Mouse (Mus musculus) hindbrain, postnatal 0 days (tissue): ENCODE results near the gene Cbx2. TPM values are rescaled to one million over a fixed set of nuclear protein-coding genes. Genes with fewer than 3 reads are reported as not detected.

Experiments used
- ATAC-seq: fragments of 200-750 bp; cut with Nextera tagmentation; 2 replicates; pipeline ENCODE4 v1.8.0; 2017; ENCODE audit warnings: mild to moderate bottlenecking, moderate TSS enrichment, moderate library complexity
- DNase-seq: peaks from one replicate; pipeline ENCODE4 v3.0.0-alpha.2; 2015; ENCODE audit warnings: low spot score
- H3K27ac ChIP-seq: fragments of 300-500 bp; sonication (generic); 2 replicates; pipeline ENCODE4 v1.5.1; 2014; ENCODE audit warnings: mild to moderate bottlenecking
- H3K27me3 ChIP-seq: fragments of 300-500 bp; sonication (generic); 2 replicates; pipeline ENCODE4 v1.6.1; 2014; ENCODE audit warnings: low read length, mixed read lengths; ENCODE audit not compliant: insufficient read depth
- H3K36me3 ChIP-seq: fragments of 300-500 bp; sonication (generic); 2 replicates; pipeline ENCODE4 v1.6.1; 2014; ENCODE audit warnings: low read length, mixed read lengths; ENCODE audit not compliant: insufficient read depth
- H3K4me1 ChIP-seq: fragments of 300-500 bp; sonication (generic); 2 replicates; pipeline ENCODE4 v1.6.1; 2014; ENCODE audit warnings: antibody characterized with exemption, low read length, mixed read lengths; ENCODE audit not compliant: insufficient read depth
- H3K4me2 ChIP-seq: fragments of 300-500 bp; sonication (generic); 2 replicates; pipeline ENCODE4 v1.6.1; 2014; ENCODE audit warnings: low read depth, mild to moderate bottlenecking, low read length, moderate library complexity, mixed read lengths
- H3K4me3 ChIP-seq: fragments of 300-500 bp; sonication (generic); 2 replicates; pipeline ENCODE4 v1.5.1; 2014; ENCODE audit warnings: low read length
- H3K9ac ChIP-seq: fragments of 300-500 bp; sonication (generic); replicated peaks from 2 replicates; pipeline ENCODE4 v1.6.1; 2014; ENCODE audit warnings: mild to moderate bottlenecking, low read length, moderate library complexity, mixed read lengths
- H3K9me3 ChIP-seq: fragments of 300-500 bp; sonication (generic); 2 replicates; pipeline ENCODE4 v1.6.1; 2016; ENCODE audit warnings: low read length, mixed read lengths
- CTCF ChIP-seq: IDR thresholded peaks from 2 replicates; pipeline ENCODE4 v1.5.1; 2016; ENCODE audit warnings: antibody characterized with exemption, control low read depth, low read depth
- WGBS: fragments of 180-500 bp; shearing (Covaris S2); extraction: QIAGEN DNeasy Blood & Tissue Kit; methylation state at CpG from one replicate; pipeline ENCODE4 v1.1.7; 2014; 5-methylcytosine and 5-hydroxymethylcytosine counted together
- polyA plus RNA-seq: library from polyadenylated mRNA; unstranded; fragments of >200 nt; fragmentation: Nextera tagmentation; extraction: Ambion mirVana; gene quantifications from 2 replicates; pipeline ENCODE4 v1.2.1, GENCODE M21; 2015
- total RNA-seq: library from RNA; depleted of rRNA; stranded (reverse); fragments of >200 nt; gene quantifications from 2 replicates; pipeline ENCODE4 v1.2.3, GENCODE M21; 2014

The Cbx2 gene
- total and polyA plus RNA-seq, 2 experiments from 2014 or later: 7.4 to 14.6 TPM

DNA sequence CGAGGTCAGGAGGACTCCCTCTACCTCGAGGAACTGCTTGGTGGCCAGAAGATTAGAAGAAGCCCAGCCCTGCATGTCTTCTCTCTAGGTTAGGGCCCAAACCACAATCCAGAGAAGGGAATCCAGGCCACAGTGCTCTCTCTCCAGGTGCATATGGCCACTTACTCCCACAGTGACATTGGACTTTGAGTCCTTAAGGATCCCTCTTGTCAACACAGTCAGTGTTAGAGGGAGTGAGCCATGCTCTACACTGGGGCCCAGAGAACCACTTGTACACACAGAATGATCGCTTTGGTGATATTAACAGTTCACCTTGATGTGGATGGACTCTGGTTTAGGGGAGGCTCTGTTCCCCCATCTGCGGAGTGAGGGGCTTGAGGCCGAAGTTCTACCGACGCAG, 49.5 kb downstream of the Cbx2 start:
- WGBS: 88% methylated on average over 7 of the region's 7 CpGs
- H3K27me3 ChIP-seq: no peaks in the 10 kb centered on the region
- H3K36me3 ChIP-seq: no peaks in the 10 kb centered on the region
- H3K27ac ChIP-seq: no peak overlapping the region
- H3K9me3 ChIP-seq: no peaks in the 10 kb centered on the region
- no peak overlapping the region for H3K4me3 ChIP-seq
- no peak overlapping the region for H3K4me2 ChIP-seq
- no peak for TF ChIP-seq CTCF
- no peaks in the 10 kb centered on the region for H3K4me1 ChIP-seq
- DNase-seq (no peak), ATAC-seq (no peak)
- no peak overlapping the region for H3K9ac ChIP-seq

DNA sequence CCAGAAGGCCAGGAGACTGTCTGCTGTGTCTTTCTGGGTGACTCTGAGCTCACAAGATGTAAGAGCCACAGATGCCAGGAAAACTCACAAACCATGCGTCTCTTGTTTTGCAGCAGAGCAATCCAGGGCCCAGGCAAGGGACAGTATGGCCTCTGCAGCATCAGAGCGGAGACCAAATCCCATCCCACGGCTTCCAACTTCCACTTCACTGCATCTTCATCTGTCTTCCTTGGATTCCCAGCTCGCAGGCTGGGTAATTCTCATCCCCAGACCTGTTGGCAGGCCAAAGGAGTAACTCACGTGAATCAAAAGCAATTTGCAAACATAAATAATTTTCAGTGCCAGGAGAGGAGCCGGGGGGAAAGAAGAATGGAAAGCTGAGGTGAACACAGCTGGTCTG, 50.2 kb downstream of the Cbx2 start:
- Histone ChIP-seq H3K4me3 (no peak overlapping the region), H3K36me3 (no peaks in the 10 kb centered on the region), H3K9ac (no peak overlapping the region), H3K27ac (no peak overlapping the region), H3K9me3 (no peaks in the 10 kb centered on the region), H3K4me1 (no peaks in the 10 kb centered on the region), H3K27me3 (no peaks in the 10 kb centered on the region), H3K4me2 (no peak overlapping the region)
- no peak for TF ChIP-seq CTCF
- 37% methylated on average over 6 of the region's 6 CpGs for WGBS
- DNase-seq (peak; percentile 32), ATAC-seq (no peak)

DNA sequence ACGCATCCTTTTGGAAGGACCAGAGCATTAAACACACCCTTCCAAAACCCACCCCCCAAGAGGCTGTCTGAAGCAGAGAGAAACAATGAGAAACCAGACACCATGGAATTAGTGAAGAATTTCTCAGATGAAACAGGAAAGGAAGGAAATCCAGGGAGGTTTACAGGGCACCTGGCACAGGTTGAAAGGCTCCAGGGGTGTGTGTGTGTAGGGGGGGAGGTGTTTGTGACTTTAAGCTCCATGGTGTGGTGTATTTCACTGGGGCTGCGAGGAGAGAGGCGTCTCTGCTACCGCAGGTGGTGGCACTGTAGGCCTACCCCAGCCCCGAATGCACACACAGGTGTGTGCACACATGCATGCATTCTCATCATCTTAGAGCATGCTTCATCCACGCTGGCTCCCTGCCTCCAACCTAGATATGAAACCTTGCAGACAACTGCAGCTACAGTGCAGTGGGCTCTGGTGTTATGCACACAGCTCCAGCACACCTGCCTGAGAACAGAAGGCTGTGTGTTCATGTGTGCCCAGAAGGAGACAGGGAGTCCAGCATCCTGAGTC, 51.2 kb downstream of the Cbx2 start:
- Histone ChIP-seq H3K9ac (no peak overlapping the region; the same call in 1 of the 2 replicates), H3K4me3 (no peak overlapping the region), H3K4me2 (no peak overlapping the region), H3K27ac (no peak overlapping the region), H3K4me1 (0 out of 2 replicates have a peak, but pooled peaks cover under 1% of the 10 kb centered on the region), H3K36me3 (no peaks in the 10 kb centered on the region), H3K27me3 (no peaks in the 10 kb centered on the region), H3K9me3 (no peaks in the 10 kb centered on the region)
- no peak for TF ChIP-seq CTCF
- DNase-seq (no peak), ATAC-seq (no peak)
- WGBS: 53% methylated on average over 6 of the region's 6 CpGs

DNA sequence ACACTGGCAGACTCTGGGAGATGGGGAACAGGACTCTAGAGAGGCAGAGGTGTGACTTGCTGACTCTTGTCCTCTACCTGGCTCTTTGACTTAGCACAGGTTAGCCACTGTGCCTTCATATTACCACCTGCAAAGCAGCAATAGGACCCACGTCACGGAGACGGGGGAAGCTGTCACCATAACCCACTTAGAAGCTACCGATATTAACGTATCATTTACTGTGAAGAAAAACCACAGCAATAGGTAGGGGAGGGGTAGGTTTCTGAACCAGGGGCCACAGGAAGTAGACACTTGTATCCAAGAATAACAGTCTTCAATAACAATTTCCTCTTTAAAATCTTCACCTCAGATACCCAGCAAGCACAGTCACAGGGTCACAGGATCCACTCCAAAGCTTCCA, 53.0 kb downstream of the Cbx2 start:
- DNase-seq (no peak), ATAC-seq (no peak)
- H3K9ac ChIP-seq: no peak overlapping the region
- H3K4me2 ChIP-seq: no peak overlapping the region
- H3K27ac ChIP-seq: no peak overlapping the region
- no peak for TF ChIP-seq CTCF
- no peaks in the 10 kb centered on the region for H3K27me3 ChIP-seq
- no peaks in the 10 kb centered on the region for H3K9me3 ChIP-seq
- H3K4me1 ChIP-seq: peaks cover 14% of the 10 kb centered on the region
- WGBS: 94% methylated on average over 5 of the region's 5 CpGs
- peaks cover under 1% of the 10 kb centered on the region; the same call in 1 of the 2 replicates for H3K36me3 ChIP-seq
- no peak overlapping the region for H3K4me3 ChIP-seq

DNA sequence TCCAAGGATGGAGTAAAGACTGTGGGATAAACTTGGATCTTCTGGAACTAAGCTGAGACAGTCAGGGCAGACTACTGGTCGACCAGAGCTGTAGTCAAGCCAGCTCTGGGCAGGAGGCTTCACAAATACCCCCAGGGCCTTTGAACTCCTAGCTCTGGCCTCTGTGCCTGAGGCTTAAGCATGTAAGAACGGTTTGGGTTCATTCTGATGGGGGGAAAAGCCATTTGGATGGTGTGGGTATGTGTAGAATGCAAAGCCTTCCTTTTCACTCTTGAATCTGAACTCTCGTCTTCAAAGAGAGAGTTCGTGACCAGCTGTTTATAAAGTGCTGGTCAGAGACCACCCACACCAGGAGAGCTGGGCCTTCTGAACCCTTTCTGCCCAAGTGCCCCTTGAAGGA, 55.0 kb downstream of the Cbx2 start:
- Histone ChIP-seq H3K9me3 (no peaks in the 10 kb centered on the region), H3K4me1 (peaks cover 22% of the 10 kb centered on the region), H3K9ac (no peak overlapping the region), H3K27ac (no peak overlapping the region; the same call in 1 of the 2 replicates), H3K36me3 (peaks cover 18% of the 10 kb centered on the region), H3K4me3 (no peak overlapping the region), H3K27me3 (0 out of 2 replicates have a peak, but pooled peaks cover 3% of the 10 kb centered on the region), H3K4me2 (no peak overlapping the region)
- no peak for ATAC-seq
- WGBS: 85% methylated on average over 4 of the region's 4 CpGs
- DNase-seq: no peak
- TF ChIP-seq CTCF: no peak

DNA sequence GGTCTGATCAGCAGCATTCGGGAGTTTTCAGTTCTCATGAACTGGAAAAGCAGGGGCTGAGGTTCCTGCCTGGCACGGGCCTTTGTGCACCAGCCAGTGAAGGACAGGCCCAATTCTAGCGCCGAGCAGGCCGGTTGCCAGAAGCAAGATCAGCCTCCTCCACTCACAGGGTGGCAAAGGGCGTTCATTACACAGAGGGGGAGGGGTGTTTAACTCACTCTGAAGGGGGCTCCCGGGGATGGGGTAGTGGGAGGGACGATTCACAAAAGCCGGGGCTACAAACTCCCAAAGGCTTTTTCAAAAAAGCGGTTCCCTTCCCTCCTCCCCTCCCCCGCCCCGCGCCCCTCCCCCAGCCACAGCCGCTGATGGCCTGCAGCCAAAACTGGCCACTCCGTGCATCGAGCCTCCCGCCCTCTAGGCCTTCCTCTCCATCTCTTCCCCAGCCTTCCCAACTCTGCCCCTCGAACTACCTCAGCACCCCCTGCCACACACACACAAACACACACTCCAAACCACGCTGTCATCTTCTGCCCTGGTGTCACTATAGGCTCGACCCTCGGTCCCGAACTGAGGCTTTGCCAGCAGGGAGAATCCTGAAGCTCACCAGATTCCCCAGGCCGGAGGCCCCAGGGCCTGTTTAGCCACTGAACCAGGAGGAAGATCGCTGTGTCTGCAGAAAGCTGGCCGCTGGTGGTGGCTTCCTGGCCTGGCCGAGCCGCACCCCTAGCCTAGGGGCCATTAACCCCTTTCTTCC, 56.1 kb downstream of the Cbx2 start:
- ATAC-seq (peak; percentile 86), DNase-seq (peak; percentile 82)
- peak overlapping the region; percentile 78 for H3K27ac ChIP-seq
- H3K9me3 ChIP-seq: no peaks in the 10 kb centered on the region
- H3K4me1 ChIP-seq: peaks cover 31% of the 10 kb centered on the region
- H3K9ac ChIP-seq: peak overlapping the region; percentile 19; the same call in 1 of the 2 replicates
- H3K4me2 ChIP-seq: peak overlapping the region; percentile 46
- 0 out of 2 replicates have a peak, but pooled peaks cover 3% of the 10 kb centered on the region for H3K27me3 ChIP-seq
- WGBS: 11% methylated on average over 23 of the region's 27 CpGs
- H3K4me3 ChIP-seq: 0 out of 2 replicates have a peak overlapping the region, but pooled peaks have one; percentile 3
- H3K36me3 ChIP-seq: peaks cover 18% of the 10 kb centered on the region
- no peak for TF ChIP-seq CTCF

DNA sequence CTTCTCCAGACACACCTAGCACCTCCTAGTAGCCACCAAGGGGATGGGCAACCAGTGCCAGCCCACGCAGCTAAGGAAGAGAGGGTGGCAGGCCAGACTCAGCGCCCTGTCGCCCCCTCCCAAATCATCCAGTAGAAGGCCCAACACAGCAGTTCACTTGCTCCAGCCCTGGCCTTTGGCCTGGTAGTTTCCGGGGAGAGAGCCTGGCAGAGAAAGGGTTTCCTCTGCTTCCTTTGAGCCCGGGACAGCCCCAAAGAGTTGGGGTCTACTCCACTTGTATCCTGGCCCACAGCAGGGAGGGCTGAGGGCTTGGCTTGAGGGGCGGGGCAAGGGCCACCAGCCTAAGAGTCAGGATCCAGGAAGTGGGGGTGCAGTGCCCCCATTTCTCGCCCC, 56.7 kb downstream of the Cbx2 start:
- Histone ChIP-seq H3K4me2 (peak overlapping the region; percentile 46), H3K9ac (peak overlapping the region; percentile 19; the same call in 1 of the 2 replicates), H3K4me1 (peaks cover 36% of the 10 kb centered on the region), H3K27ac (peak overlapping the region; percentile 78), H3K36me3 (peaks cover 18% of the 10 kb centered on the region), H3K4me3 (0 out of 2 replicates have a peak overlapping the region, but pooled peaks have one; percentile 3), H3K27me3 (0 out of 2 replicates have a peak, but pooled peaks cover 3% of the 10 kb centered on the region), H3K9me3 (no peaks in the 10 kb centered on the region)
- WGBS: 36% methylated on average over 7 of the region's 7 CpGs
- ATAC-seq (0 out of 2 replicates have a peak, but pooled peaks have one; percentile 3), DNase-seq (no peak)
- TF ChIP-seq CTCF: no peak
